Mouse (Mus musculus): ENCODE measurements around the gene Habp2. TPM values are rescaled to one million over a fixed set of nuclear protein-coding genes. Genes with fewer than 3 reads are reported as not detected.

Habp2 gene
- polyA plus RNA-seq, 1 experiment from 2014 or later = 1.9 TPM

- no peak overlapping the region for H3K9ac ChIP-seq (ENCODE audit: low read depth, low read length)
- no peak for ATAC-seq (replicated peaks; ENCODE audit: insufficient number of reproducible peaks, low FRiP score, low TSS enrichment)
- H3K9me3 ChIP-seq (replicated peaks; ENCODE audit: control insufficient read depth, low read length) = no peaks in the 10 kb centered on the region
- peaks cover 4% of the 10 kb centered on the region for H3K27me3 ChIP-seq (ENCODE audit: control insufficient read depth, insufficient read depth, low read length)
- H3K4me3 ChIP-seq (ENCODE audit: low read depth, low read length) = no peak overlapping the region
- H3K36me3 ChIP-seq (ENCODE audit: control insufficient read depth, insufficient read depth, low read length) = no peaks in the 10 kb centered on the region
- no peak overlapping the region for H3K4me2 ChIP-seq
- no peak overlapping the region for H3K27ac ChIP-seq (ENCODE audit: low read depth, low read length)
- no peaks in the 10 kb centered on the region for H3K4me1 ChIP-seq (ENCODE audit: control insufficient read depth, insufficient read depth, low read length)
- 71% methylated on average over 15 of the region's 15 CpGs for WGBS (ENCODE audit: insufficient replicate concordance)
These were observed 837 bp downstream of the Habp2 start for GRCm38 (mm10) chr19:56287580-56288367.

- WGBS (ENCODE audit: insufficient replicate concordance) = 65% methylated on average over 4 of the region's 4 CpGs
- no peak overlapping the region for H3K9ac ChIP-seq (ENCODE audit: low read depth, low read length)
- no peaks in the 10 kb centered on the region for H3K9me3 ChIP-seq (replicated peaks; ENCODE audit: control insufficient read depth, low read length)
- no peaks in the 10 kb centered on the region for H3K4me1 ChIP-seq (ENCODE audit: control insufficient read depth, insufficient read depth, low read length)
- no peaks in the 10 kb centered on the region for H3K36me3 ChIP-seq (ENCODE audit: control insufficient read depth, insufficient read depth, low read length)
- H3K4me2 ChIP-seq = no peak overlapping the region
- ATAC-seq (replicated peaks; ENCODE audit: insufficient number of reproducible peaks, low FRiP score, low TSS enrichment) = no peak
- H3K4me3 ChIP-seq (ENCODE audit: low read depth, low read length) = no peak overlapping the region
- H3K27ac ChIP-seq (ENCODE audit: low read depth, low read length) = no peak overlapping the region
- H3K27me3 ChIP-seq (ENCODE audit: control insufficient read depth, insufficient read depth, low read length) = peaks cover 4% of the 10 kb centered on the region
These were observed 1.5 kb downstream of the Habp2 start for GRCm38 (mm10) chr19:56288436-56288835.

DNA sequence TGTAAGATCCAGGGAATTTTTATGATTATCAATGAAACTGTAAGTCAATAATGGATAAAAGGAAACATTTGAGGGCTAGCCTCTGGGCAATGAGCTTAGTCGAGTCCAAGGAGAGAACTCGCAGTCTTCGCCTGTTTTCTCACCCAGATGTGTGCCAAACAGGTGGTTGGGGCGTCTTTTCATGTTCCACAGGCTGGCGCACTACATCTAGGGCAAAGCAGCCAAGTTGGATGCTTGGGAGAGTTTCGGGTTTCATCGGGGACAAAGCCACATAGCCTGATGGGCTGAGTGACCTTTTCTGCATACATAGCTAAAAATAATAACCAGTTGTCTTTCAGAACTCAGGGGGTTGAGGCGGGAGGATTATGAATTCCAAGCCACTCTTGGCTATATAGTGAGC is 2.7 kb downstream of the Habp2 start:
- Histone ChIP-seq H3K9me3 (replicated peaks; ENCODE audit: control insufficient read depth, low read length) (no peaks in the 10 kb centered on the region), H3K4me3 (ENCODE audit: low read depth, low read length) (no peak overlapping the region), H3K36me3 (ENCODE audit: control insufficient read depth, insufficient read depth, low read length) (no peaks in the 10 kb centered on the region), H3K27me3 (ENCODE audit: control insufficient read depth, insufficient read depth, low read length) (peaks cover 4% of the 10 kb centered on the region), H3K27ac (ENCODE audit: low read depth, low read length) (no peak overlapping the region), H3K4me1 (ENCODE audit: control insufficient read depth, insufficient read depth, low read length) (no peaks in the 10 kb centered on the region), H3K4me2 (no peak overlapping the region), H3K9ac (ENCODE audit: low read depth, low read length) (no peak overlapping the region)
- 87% methylated on average over 8 of the region's 8 CpGs for WGBS (ENCODE audit: insufficient replicate concordance)
- no peak for ATAC-seq (replicated peaks; ENCODE audit: insufficient number of reproducible peaks, low FRiP score, low TSS enrichment)

DNA sequence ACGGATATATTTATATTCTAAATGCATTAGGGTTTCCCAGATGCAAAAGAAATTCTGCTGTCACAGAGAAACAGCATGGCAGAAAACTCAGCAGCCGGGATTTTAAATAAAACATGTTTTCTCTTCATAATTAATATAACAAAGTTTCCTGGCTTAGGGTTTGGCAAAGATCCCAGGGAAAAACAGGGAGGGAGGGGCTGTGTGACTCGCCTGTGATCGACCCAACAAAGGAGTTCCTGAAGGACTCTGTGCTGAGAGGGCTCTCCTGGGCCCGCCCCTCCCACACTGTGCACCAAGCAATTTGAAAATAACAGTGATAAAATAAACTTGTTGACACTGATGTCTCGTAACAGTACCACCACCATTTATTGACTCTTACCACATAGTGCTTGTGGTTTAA is 5.0 kb downstream of the Habp2 start:
- Histone ChIP-seq H3K27ac (ENCODE audit: low read depth, low read length) (no peak overlapping the region), H3K36me3 (ENCODE audit: control insufficient read depth, insufficient read depth, low read length) (no peaks in the 10 kb centered on the region), H3K27me3 (ENCODE audit: control insufficient read depth, insufficient read depth, low read length) (peaks cover 4% of the 10 kb centered on the region), H3K4me3 (ENCODE audit: low read depth, low read length) (no peak overlapping the region), H3K9ac (ENCODE audit: low read depth, low read length) (no peak overlapping the region), H3K4me1 (ENCODE audit: control insufficient read depth, insufficient read depth, low read length) (no peaks in the 10 kb centered on the region), H3K4me2 (no peak overlapping the region), H3K9me3 (replicated peaks; ENCODE audit: control insufficient read depth, low read length) (no peaks in the 10 kb centered on the region)
- 67% methylated on average over 6 of the region's 6 CpGs for WGBS (ENCODE audit: insufficient replicate concordance)
- no peak for ATAC-seq (replicated peaks; ENCODE audit: insufficient number of reproducible peaks, low FRiP score, low TSS enrichment)

DNA sequence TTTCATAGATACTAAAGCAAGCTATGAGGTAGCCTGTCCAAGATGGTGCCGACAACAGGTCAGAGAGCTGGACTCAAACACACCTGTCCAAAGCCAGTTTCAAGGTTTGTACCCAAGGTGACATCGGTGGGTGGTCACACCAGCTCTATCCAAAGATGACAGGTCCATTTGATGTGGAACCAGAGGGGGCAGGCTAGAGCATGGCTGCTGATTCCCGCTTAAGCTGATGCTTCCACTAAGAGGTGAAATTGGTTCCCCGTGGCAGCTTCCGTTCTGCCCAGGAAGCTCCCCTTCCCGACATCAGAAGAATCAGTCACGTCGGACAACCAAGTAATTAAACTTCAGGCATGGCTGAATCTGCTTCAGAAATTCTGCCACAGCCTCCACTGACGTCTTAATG is 5.4 kb downstream of the Habp2 start:
- H3K9me3 ChIP-seq (replicated peaks; ENCODE audit: control insufficient read depth, low read length) = no peaks in the 10 kb centered on the region
- ATAC-seq (replicated peaks; ENCODE audit: insufficient number of reproducible peaks, low FRiP score, low TSS enrichment) = no peak
- no peak overlapping the region for H3K9ac ChIP-seq (ENCODE audit: low read depth, low read length)
- no peak overlapping the region for H3K4me3 ChIP-seq (ENCODE audit: low read depth, low read length)
- H3K36me3 ChIP-seq (ENCODE audit: control insufficient read depth, insufficient read depth, low read length) = no peaks in the 10 kb centered on the region
- H3K4me2 ChIP-seq = no peak overlapping the region
- 61% methylated on average over 9 of the region's 9 CpGs for WGBS (ENCODE audit: insufficient replicate concordance)
- H3K4me1 ChIP-seq (ENCODE audit: control insufficient read depth, insufficient read depth, low read length) = no peaks in the 10 kb centered on the region
- H3K27ac ChIP-seq (ENCODE audit: low read depth, low read length) = no peak overlapping the region
- peaks cover 4% of the 10 kb centered on the region for H3K27me3 ChIP-seq (ENCODE audit: control insufficient read depth, insufficient read depth, low read length)

- no peaks in the 10 kb centered on the region for H3K4me1 ChIP-seq (ENCODE audit: control insufficient read depth, insufficient read depth, low read length)
- H3K9ac ChIP-seq (ENCODE audit: low read depth, low read length) = no peak overlapping the region
- H3K4me2 ChIP-seq = no peak overlapping the region
- WGBS (ENCODE audit: insufficient replicate concordance) = 71% methylated on average over 7 of the region's 7 CpGs
- H3K27me3 ChIP-seq (ENCODE audit: control insufficient read depth, insufficient read depth, low read length) = peaks cover 4% of the 10 kb centered on the region
- no peaks in the 10 kb centered on the region for H3K36me3 ChIP-seq (ENCODE audit: control insufficient read depth, insufficient read depth, low read length)
- ATAC-seq (replicated peaks; ENCODE audit: insufficient number of reproducible peaks, low FRiP score, low TSS enrichment) = peak; percentile 49; the same call in 1 of the 2 replicates
- no peak overlapping the region for H3K4me3 ChIP-seq (ENCODE audit: low read depth, low read length)
- H3K9me3 ChIP-seq (replicated peaks; ENCODE audit: control insufficient read depth, low read length) = no peaks in the 10 kb centered on the region
- H3K27ac ChIP-seq (ENCODE audit: low read depth, low read length) = no peak overlapping the region
These were observed 7.9 kb downstream of the Habp2 start for GRCm38 (mm10) chr19:56294654-56295399.

DNA sequence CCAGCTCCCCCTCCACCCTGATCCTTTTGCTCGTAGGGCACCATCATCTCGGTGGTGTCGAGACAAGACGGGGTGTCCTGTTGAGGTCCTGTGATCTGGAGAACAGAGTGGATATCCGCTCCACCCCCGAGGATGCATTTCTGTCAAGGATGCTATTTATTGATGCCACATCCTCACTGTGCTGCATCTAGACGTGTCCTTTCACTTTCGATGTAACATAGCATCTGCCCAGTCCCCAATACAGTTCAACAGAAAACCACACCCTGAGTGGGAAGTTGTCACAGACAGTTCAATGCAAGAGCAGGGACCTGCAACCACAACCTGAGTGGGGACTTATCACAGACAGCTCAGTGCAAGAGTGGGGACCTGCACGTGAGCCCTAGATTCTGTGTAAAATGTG is 9.7 kb downstream of the Habp2 start:
- no peak for ATAC-seq (replicated peaks; ENCODE audit: insufficient number of reproducible peaks, low FRiP score, low TSS enrichment)
- H3K4me2 ChIP-seq = no peak overlapping the region
- H3K27me3 ChIP-seq (ENCODE audit: control insufficient read depth, insufficient read depth, low read length) = no peaks in the 10 kb centered on the region; the same call in 1 of the 2 replicates
- H3K9me3 ChIP-seq (replicated peaks; ENCODE audit: control insufficient read depth, low read length) = no peaks in the 10 kb centered on the region
- no peaks in the 10 kb centered on the region for H3K36me3 ChIP-seq (ENCODE audit: control insufficient read depth, insufficient read depth, low read length)
- no peak overlapping the region for H3K4me3 ChIP-seq (ENCODE audit: low read depth, low read length)
- H3K9ac ChIP-seq (ENCODE audit: low read depth, low read length) = no peak overlapping the region
- whole genome bisulfite sequencing (ENCODE audit: insufficient replicate concordance) = 72% methylated on average over 9 of the region's 9 CpGs
- H3K4me1 ChIP-seq (ENCODE audit: control insufficient read depth, insufficient read depth, low read length) = no peaks in the 10 kb centered on the region
- H3K27ac ChIP-seq (ENCODE audit: low read depth, low read length) = no peak overlapping the region

DNA sequence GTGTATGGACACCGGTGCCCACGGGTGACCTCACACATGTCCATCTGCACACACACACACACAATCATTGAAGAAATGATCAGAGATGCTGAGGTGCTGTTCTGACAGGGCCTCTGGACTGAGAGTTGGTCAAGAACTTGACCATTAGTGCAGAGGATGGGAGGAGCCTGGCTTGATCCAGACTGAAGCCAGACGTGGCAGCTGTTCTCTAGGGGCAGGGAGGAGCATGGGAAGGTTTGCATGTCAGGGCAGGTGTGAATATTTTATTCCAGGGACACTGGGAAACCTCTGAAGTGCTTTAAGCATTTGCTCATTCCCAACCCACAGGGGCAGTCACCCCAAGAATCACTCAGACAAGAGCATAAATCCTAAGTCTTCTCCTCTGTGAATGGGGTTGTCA is 10.3 kb downstream of the Habp2 start:
- WGBS (ENCODE audit: insufficient replicate concordance) = 55% methylated on average over 3 of the region's 3 CpGs

More for the DNA sequence above, 10.3 kb downstream of the Habp2 start:
- Histone ChIP-seq H3K4me3 (ENCODE audit: low read depth, low read length) (no peak overlapping the region), H3K27me3 (ENCODE audit: control insufficient read depth, insufficient read depth, low read length) (no peaks in the 10 kb centered on the region; the same call in 1 of the 2 replicates), H3K4me1 (ENCODE audit: control insufficient read depth, insufficient read depth, low read length) (no peaks in the 10 kb centered on the region), H3K36me3 (ENCODE audit: control insufficient read depth, insufficient read depth, low read length) (no peaks in the 10 kb centered on the region), H3K9ac (ENCODE audit: low read depth, low read length) (no peak overlapping the region), H3K27ac (ENCODE audit: low read depth, low read length) (no peak overlapping the region), H3K4me2 (no peak overlapping the region), H3K9me3 (replicated peaks; ENCODE audit: control insufficient read depth, low read length) (no peaks in the 10 kb centered on the region)
- no peak for ATAC-seq (replicated peaks; ENCODE audit: insufficient number of reproducible peaks, low FRiP score, low TSS enrichment)

Data from heart, embryonic 11.5 days (tissue).